9 mouse cellular contexts compared by ENCODE assay signal in the genomic region with DNA sequence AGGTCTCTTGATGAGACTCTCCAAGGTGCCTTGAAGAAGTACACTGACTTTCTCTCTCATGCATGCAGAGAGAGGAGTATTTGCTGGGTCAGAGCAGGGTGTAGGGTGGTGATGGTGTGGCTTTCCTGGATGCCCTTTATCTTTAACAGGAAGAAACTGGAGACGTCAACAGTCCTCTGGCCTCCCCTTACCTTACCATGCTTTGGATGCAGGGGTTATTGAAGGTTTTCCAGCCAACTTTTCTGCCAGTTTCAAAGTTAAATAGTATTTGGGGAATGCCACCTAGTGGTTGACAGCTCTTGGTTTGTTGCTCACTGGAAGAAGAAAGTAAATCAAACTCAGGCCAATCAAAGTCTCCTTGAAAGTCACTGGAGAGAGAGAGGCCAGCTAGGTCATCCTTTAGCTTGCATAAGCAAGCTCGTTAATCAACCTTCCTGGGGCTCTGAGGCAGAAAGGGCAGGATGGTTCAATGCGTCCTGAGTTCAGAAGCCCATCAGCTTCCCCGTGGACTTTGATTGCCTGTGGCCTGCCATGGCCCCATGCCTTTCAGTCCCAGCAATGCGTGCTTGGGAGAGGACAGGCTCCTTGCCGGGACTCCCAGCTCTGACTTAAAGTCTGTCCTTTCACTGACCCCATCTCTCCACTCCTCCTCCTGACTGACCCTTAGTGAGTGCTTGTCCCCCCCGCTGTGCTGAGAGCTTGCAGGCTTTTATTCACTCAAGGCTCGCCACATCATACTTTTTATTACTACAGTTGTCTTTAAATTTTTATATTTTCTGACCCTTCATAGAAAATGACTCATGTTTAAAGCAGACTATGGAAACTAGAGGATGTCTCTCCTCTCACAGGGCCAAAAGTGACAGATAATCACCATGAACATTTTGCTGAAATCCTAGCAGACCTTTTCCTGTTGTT. TPM values are rescaled to one million over a fixed set of nuclear protein-coding genes. Genes with fewer than 3 reads are reported as not detected.
DNase-seq lines count a peak whose midpoint lies in the region; ATAC-seq and TF ChIP-seq lines count a peak whose summit lies in the region.
"Had no signal": no experiment of that assay in that cellular context is flagged by ENCODE, and none has a peak within 500 bp of the region (broad histone marks: within the 10 kb centered on the region; RNA-seq: fewer than 3 reads in every experiment).

No protein-coding gene starts in this region.

- peaks cover 2% of the 10 kb centered on the region; the same call in 1 of the 2 replicates for H3K4me1 ChIP-seq in liver, postnatal 0 days (ENCODE audit: insufficient read depth)
- H3K4me1 ChIP-seq in liver, embryonic 11.5 days (replicated peaks; ENCODE audit: control insufficient read depth, insufficient read depth, low read length): 0 out of 2 replicates have a peak, but pooled peaks cover 5% of the 10 kb centered on the region

- H3K9ac ChIP-seq in liver, postnatal 0 days (replicated peaks): no peak overlapping the region
- no peak overlapping the region for H3K9ac ChIP-seq in liver, embryonic 11.5 days (ENCODE audit: low read depth, low read length)
- H3K9ac ChIP-seq: midbrain, embryonic 12.5 days had no signal

- no peaks in the 10 kb centered on the region for H3K36me3 ChIP-seq in liver, postnatal 0 days (replicated peaks; ENCODE audit: insufficient read depth, low read length)
- no peaks in the 10 kb centered on the region for H3K36me3 ChIP-seq in liver, embryonic 11.5 days (ENCODE audit: control insufficient read depth, insufficient read depth, low read length)
- H3K36me3 ChIP-seq: midbrain, embryonic 12.5 days had no signal

- peak; percentile 59 for TF ChIP-seq CTCF in liver, postnatal 0 days (IDR thresholded peaks at IDR 0.05; ENCODE audit: low read depth)

- no peak overlapping the region for H3K27ac ChIP-seq in liver, postnatal 0 days (ENCODE audit: low read depth)
- H3K27ac ChIP-seq in liver, embryonic 11.5 days (ENCODE audit: low read depth, low read length): no peak overlapping the region
- H3K27ac ChIP-seq: midbrain, embryonic 12.5 days had no signal

- WGBS in liver, postnatal 0 days (ENCODE audit: insufficient replicate concordance): 48% methylated on average over 8 of the region's 8 CpGs
- WGBS in liver, embryonic 11.5 days: 41% methylated on average over 8 of the region's 8 CpGs

- ATAC-seq in liver, postnatal 0 days: peak; percentile 23
- ATAC-seq in liver, embryonic 11.5 days (replicated peaks; ENCODE audit: low FRiP score): no peak
- ATAC-seq in megakaryocyte, adult 5-6 weeks (ENCODE audit: poor library complexity, severe bottlenecking): peak; percentile 62

- no peak overlapping the region for H3K4me3 ChIP-seq in liver, postnatal 0 days (ENCODE audit: low read depth, low read length)
- H3K4me3 ChIP-seq in liver, embryonic 11.5 days (ENCODE audit: low read depth, low read length): no peak overlapping the region
- H3K4me3 ChIP-seq: midbrain, embryonic 12.5 days had no signal

- DNase-seq in liver, postnatal 0 days: no peak
- no peak for DNase-seq in liver, embryonic 11.5 days (ENCODE audit: low spot score)
- DNase-seq in ZHBTc4 (ENCODE audit: low read depth, low spot score): peak; percentile 27
- DNase-seq in fibroblast of lung, adult 2 months (ENCODE audit: low read depth): peak; percentile 37
- peak; percentile 83 for DNase-seq in kidney, adult 11 months
- DNase-seq in urinary bladder, adult 2 months (ENCODE audit: low spot score): no peak
- DNase-seq in gastrocnemius, postnatal 36 days: no peak

- no peaks in the 10 kb centered on the region for H3K27me3 ChIP-seq in liver, postnatal 0 days (ENCODE audit: insufficient read depth, low read length)
- H3K27me3 ChIP-seq in liver, embryonic 11.5 days (replicated peaks; ENCODE audit: control insufficient read depth, insufficient read depth, low read length): no peaks in the 10 kb centered on the region

- H3K9me3 ChIP-seq in liver, postnatal 0 days (ENCODE audit: low read length): no peaks in the 10 kb centered on the region
- H3K9me3 ChIP-seq in liver, embryonic 11.5 days (ENCODE audit: control insufficient read depth, low read length): no peaks in the 10 kb centered on the region
- H3K9me3 ChIP-seq: midbrain, embryonic 12.5 days had no signal

- no peak for TF ChIP-seq EP300 in liver, postnatal 0 days (IDR thresholded peaks at IDR 0.05; ENCODE audit: low read depth)

- H3K4me2 ChIP-seq in liver, postnatal 0 days (ENCODE audit: low read depth, low read length): no peak overlapping the region
- H3K4me2 ChIP-seq in liver, embryonic 11.5 days: no peak overlapping the region
- H3K4me2 ChIP-seq: midbrain, embryonic 12.5 days had no signal

- intact Hi-C loops in gastrocnemius, postnatal 36 days (cut with DNase I): no loop called here

RNA-seq across cellular contexts. Expression of gene Mdm1, which starts 31.3 kb away (rescaled TPM):
- 4.3 and 4.7 TPM in 2 replicates for polyA plus RNA-seq in liver, postnatal 0 days (2015; fragmentation: Nextera tagmentation; extraction: Ambion mirVana)
- polyA plus RNA-seq in liver, embryonic 11.5 days (2014; fragmentation: Nextera tagmentation; extraction: Ambion mirVana): 26.3 and 33.4 TPM in 2 replicates
- 14.9 and 16.4 TPM in 2 replicates for total RNA-seq in megakaryocyte, adult 5-6 weeks (2015)
- total RNA-seq in megakaryocyte, adult 5-6 weeks (2017): 21.1 and 49.6 TPM in 2 replicates
- 8.7 and 10.7 TPM in 2 replicates for polyA plus RNA-seq in urinary bladder, adult 2 months (2012; rRNA removed)
- 1 to 10 TPM; 1.9 to 3.0 TPM for total RNA-seq in gastrocnemius, postnatal 36 days (2021)

Comparison
In these comparisons a context has a peak if more than half of its experiments do, and no peak if none do; other contexts are left out.
1. DNase-seq: peak in ZHBTc4 (single experiment), fibroblast of lung, adult 2 months (single experiment) and kidney, adult 11 months (single experiment); none in liver, postnatal 0 days (single experiment), liver, embryonic 11.5 days (single experiment), urinary bladder, adult 2 months (single experiment) and gastrocnemius, postnatal 36 days (0 of 2).